Mouse (Mus musculus): ENCODE measurements around the gene Fam222b. TPM values are rescaled to one million over a fixed set of nuclear protein-coding genes. Genes with fewer than 3 reads are reported as not detected.

The Fam222b gene
- polyA plus RNA-seq, 1 experiment from 2014 or later, result 22.1 TPM

- WGBS, result 83% methylated on average over 5 of the region's 5 CpGs
- H3K4me2 ChIP-seq, result no peak overlapping the region
- no peaks in the 10 kb centered on the region for H3K27me3 ChIP-seq
- no peak overlapping the region for H3K9ac ChIP-seq
- no peak overlapping the region for H3K4me3 ChIP-seq
- no peaks in the 10 kb centered on the region for H3K9me3 ChIP-seq (replicated peaks)
- no peak for ATAC-seq
- H3K27ac ChIP-seq, result no peak overlapping the region
- no peaks in the 10 kb centered on the region for H3K4me1 ChIP-seq
- H3K36me3 ChIP-seq (ENCODE audit: poor library complexity, severe bottlenecking), result peaks cover 59% of the 10 kb centered on the region
Measured at GRCm38 (mm10) chr11:78071938-78072337, 22.5 kb upstream of the Fam222b start.

GRCm38 (mm10) chr11:78072425-78073130 is 21.9 kb upstream of the Fam222b start:
- no peak for ATAC-seq
- Histone ChIP-seq H3K27me3 (no peaks in the 10 kb centered on the region), H3K4me3 (no peak overlapping the region), H3K36me3 (ENCODE audit: poor library complexity, severe bottlenecking) (peaks cover 63% of the 10 kb centered on the region), H3K27ac (no peak overlapping the region), H3K9ac (no peak overlapping the region), H3K4me1 (no peaks in the 10 kb centered on the region), H3K4me2 (no peak overlapping the region), H3K9me3 (replicated peaks) (no peaks in the 10 kb centered on the region)
- WGBS, result 28% methylated on average over 6 of the region's 6 CpGs

- no peak overlapping the region for H3K9ac ChIP-seq
- no peaks in the 10 kb centered on the region for H3K9me3 ChIP-seq (replicated peaks)
- H3K4me2 ChIP-seq, result no peak overlapping the region
- no peak overlapping the region for H3K27ac ChIP-seq
- H3K4me1 ChIP-seq, result no peaks in the 10 kb centered on the region
- no peak overlapping the region for H3K4me3 ChIP-seq
- H3K36me3 ChIP-seq (ENCODE audit: poor library complexity, severe bottlenecking), result peaks cover 64% of the 10 kb centered on the region
- no peaks in the 10 kb centered on the region for H3K27me3 ChIP-seq
- WGBS, result 89% methylated on average over 9 of the region's 9 CpGs
- no peak for ATAC-seq
Measured at GRCm38 (mm10) chr11:78073577-78074276, 20.7 kb upstream of the Fam222b start.

DNA sequence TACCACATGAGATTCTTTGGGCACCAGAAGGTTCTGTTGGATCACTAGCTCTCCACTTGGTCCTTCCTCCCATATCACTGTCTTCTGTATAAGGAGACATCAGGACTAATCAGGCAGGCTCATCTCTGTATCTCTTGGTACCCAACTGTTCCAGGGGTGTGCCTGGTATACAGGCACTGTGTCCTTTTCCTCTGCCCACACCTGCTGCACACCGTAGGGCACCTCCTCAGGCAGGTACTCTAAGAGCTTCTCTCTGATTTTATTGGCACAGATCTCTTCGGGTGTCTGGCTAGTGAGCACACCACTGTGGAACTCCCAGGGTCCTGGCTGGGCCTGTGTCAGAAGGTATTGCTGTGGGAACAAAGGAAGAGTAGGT is 20.2 kb upstream of the Fam222b start:
- ATAC-seq, result no peak

DNA sequence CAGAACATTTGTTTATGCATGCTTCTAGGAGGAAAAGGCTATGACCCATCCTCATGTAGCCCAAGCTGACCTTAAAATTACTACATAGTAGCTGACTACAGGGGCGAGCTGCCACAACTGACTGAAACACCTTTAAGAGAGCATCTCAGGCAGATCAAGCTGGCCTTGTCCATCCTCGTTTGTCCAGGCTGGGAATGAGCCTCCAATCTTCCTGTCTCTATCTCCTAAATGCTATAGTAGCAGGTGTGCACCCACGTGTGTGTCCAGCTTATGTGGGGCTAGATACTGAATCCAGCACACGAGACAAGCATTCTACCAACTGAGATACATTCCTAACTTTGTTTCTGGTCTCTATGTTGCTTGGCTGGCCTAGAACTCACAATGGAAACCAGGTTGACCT is 19.8 kb upstream of the Fam222b start:
- H3K36me3 ChIP-seq (ENCODE audit: poor library complexity, severe bottlenecking), result peaks cover 64% of the 10 kb centered on the region
- 88% methylated on average over 4 of the region's 4 CpGs for WGBS

More for the DNA sequence above, 20.2 kb upstream of the Fam222b start:
- no peak overlapping the region for H3K4me3 ChIP-seq
- 93% methylated on average over 2 of the region's 2 CpGs for WGBS
- H3K27me3 ChIP-seq, result no peaks in the 10 kb centered on the region
- H3K9me3 ChIP-seq (replicated peaks), result no peaks in the 10 kb centered on the region
- no peak overlapping the region for H3K9ac ChIP-seq
- H3K4me1 ChIP-seq, result peaks cover 5% of the 10 kb centered on the region
- H3K36me3 ChIP-seq (ENCODE audit: poor library complexity, severe bottlenecking), result peaks cover 64% of the 10 kb centered on the region
- H3K27ac ChIP-seq, result no peak overlapping the region
- H3K4me2 ChIP-seq, result no peak overlapping the region

DNA sequence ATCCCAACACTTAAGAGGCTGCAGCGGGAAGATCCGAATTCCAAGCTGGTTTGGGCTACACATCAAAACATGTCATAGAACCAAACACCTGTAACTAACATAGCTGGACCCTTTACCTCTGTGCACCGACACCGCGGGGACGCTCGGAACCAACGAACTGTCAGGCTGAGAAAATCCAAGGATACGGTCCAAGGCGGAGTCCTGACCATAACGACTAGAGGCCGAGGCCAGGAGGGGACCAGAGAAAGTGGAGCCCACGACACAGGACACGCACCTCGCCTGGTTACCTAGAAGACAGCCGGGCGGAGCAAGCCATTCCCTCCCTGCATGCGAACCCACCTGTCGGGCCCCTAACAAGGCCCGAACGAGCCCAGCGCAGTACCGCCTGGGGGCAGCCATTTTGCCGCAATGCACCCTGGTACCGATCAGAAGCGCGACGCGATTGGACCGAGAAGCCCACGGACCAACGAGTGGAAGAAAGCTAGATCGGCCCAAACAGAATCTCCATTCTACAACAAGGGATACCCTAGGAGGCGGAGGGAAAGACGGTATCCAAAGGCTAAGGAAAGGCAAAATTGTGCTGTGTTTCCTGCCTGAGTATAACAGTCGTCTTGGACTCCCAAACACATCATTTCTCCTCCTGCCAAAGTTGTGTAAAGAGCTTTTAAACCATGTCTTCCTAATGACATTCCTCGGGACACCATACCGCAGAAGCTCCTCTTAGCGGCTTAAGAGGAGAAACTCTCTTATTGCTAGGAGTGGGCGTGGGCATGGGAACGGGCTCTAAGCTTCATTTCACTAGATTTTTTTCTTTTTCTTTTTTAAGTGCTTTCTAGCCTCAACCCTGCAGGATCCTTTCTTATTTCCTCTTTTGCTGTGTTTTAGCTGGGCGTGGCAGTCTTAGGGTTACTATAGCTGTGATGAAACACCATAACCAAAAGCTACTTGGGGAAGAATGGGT is 14.2 kb upstream of the Fam222b start, which contains the start of gene Eral1:
Eral1 (minus strand) TSS at position 423 of the 961 bp plus-strand sequence.
- H3K4me3 ChIP-seq, result peak within 1 kb of the TSS; percentile 75
- peak; percentile 96 for ATAC-seq
- H3K4me1 ChIP-seq, result peaks cover 14% of the 10 kb centered on the region
- peak within 1 kb of the TSS; percentile 54; the same call in 1 of the 2 replicates for H3K27ac ChIP-seq
- H3K4me2 ChIP-seq, result peak within 1 kb of the TSS; percentile 65
- H3K9me3 ChIP-seq (replicated peaks), result no peaks in the 10 kb centered on the region
- WGBS, result 1% methylated on average over 42 of the region's 42 CpGs
- 0 out of 2 replicates have a peak, but pooled peaks cover 17% of the 10 kb centered on the region for H3K27me3 ChIP-seq
- peak within 1 kb of the TSS; percentile 79 for H3K9ac ChIP-seq
- peaks cover 23% of the 10 kb centered on the region for H3K36me3 ChIP-seq (ENCODE audit: poor library complexity, severe bottlenecking)

More for the DNA sequence above, 19.8 kb upstream of the Fam222b start:
- H3K4me1 ChIP-seq, result peaks cover 9% of the 10 kb centered on the region
- no peak overlapping the region for H3K4me2 ChIP-seq
- H3K9ac ChIP-seq, result no peak overlapping the region
- no peaks in the 10 kb centered on the region for H3K9me3 ChIP-seq (replicated peaks)
- no peak overlapping the region for H3K27ac ChIP-seq
- ATAC-seq, result no peak
- no peaks in the 10 kb centered on the region for H3K27me3 ChIP-seq
- H3K4me3 ChIP-seq, result no peak overlapping the region

DNA sequence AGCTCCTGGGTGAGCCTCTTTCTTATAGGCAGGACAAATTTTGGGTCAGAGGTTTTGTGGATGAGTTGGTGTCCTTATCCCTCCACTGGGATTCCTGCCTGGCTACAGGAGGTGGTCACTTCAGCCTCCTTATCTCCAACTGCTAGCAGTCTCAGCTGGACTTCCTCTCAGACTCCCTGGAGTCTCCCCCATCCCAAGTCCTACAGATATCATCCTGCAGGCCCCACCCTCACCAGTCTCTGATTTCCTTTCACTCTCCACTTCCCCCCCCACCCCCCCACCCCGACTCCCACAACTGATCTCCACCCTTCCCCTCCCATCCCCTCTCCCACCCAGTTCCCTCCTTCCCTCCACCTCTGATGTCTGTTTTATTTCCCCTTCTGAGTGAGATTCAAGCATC is 10.9 kb upstream of the Fam222b start:
- Histone ChIP-seq H3K4me3 (no peak overlapping the region), H3K9ac (no peak overlapping the region), H3K4me2 (no peak overlapping the region), H3K36me3 (ENCODE audit: poor library complexity, severe bottlenecking) (no peaks in the 10 kb centered on the region), H3K4me1 (peaks cover 14% of the 10 kb centered on the region), H3K27me3 (0 out of 2 replicates have a peak, but pooled peaks cover 17% of the 10 kb centered on the region), H3K9me3 (replicated peaks) (no peaks in the 10 kb centered on the region), H3K27ac (no peak overlapping the region)
- WGBS, result 67% methylated on average over 1 of the region's 1 CpGs
- ATAC-seq, result no peak

GRCm38 (mm10) chr11:78086925-78087479 is 7.5 kb upstream of the Fam222b start:
- WGBS, result 79% methylated on average over 4 of the region's 4 CpGs
- Histone ChIP-seq H3K9ac (no peak overlapping the region), H3K36me3 (ENCODE audit: poor library complexity, severe bottlenecking) (no peaks in the 10 kb centered on the region)

DNA sequence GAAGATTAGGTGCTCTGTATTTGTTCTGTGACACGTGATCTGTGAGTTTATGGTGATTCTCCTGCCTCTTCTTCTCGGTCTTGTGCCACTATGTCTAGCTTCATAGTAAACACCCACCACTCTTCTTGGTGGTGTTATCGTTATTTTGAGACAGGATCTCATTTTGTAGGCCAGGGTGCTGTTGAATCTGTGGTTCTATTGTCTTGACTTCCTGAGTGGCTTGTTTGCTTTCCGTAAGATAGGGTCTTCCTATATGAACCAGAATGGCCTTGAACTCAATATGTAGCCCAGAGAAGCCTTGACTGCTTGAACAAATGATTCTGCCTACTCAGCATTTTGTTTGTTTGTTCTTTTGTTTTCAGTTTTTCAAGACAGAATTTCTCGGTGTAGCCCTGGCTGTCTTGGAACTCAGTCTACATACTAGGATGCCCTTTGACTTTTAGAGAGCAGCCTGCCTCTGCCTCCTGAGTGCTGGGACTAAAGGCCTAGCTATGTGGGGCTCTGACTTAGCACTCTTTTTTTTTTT is 6.6 kb upstream of the Fam222b start:
- no peak overlapping the region for H3K9ac ChIP-seq
- H3K27ac ChIP-seq, result no peak overlapping the region
- ATAC-seq, result no peak
- H3K27me3 ChIP-seq, result 0 out of 2 replicates have a peak, but pooled peaks cover 10% of the 10 kb centered on the region
- H3K36me3 ChIP-seq (ENCODE audit: poor library complexity, severe bottlenecking), result no peaks in the 10 kb centered on the region
- no peak overlapping the region for H3K4me3 ChIP-seq
- 88% methylated on average over 5 of the region's 5 CpGs for WGBS
- H3K9me3 ChIP-seq (replicated peaks), result no peaks in the 10 kb centered on the region
- no peak overlapping the region for H3K4me2 ChIP-seq
- H3K4me1 ChIP-seq, result no peaks in the 10 kb centered on the region

More at GRCm38 (mm10) chr11:78086925-78087479, 7.5 kb upstream of the Fam222b start:
- no peak overlapping the region for H3K4me2 ChIP-seq
- H3K4me1 ChIP-seq, result no peaks in the 10 kb centered on the region
- H3K9me3 ChIP-seq (replicated peaks), result no peaks in the 10 kb centered on the region
- no peak overlapping the region for H3K4me3 ChIP-seq
- H3K27me3 ChIP-seq, result 0 out of 2 replicates have a peak, but pooled peaks cover 15% of the 10 kb centered on the region
- ATAC-seq, result no peak
- no peak overlapping the region for H3K27ac ChIP-seq

DNA sequence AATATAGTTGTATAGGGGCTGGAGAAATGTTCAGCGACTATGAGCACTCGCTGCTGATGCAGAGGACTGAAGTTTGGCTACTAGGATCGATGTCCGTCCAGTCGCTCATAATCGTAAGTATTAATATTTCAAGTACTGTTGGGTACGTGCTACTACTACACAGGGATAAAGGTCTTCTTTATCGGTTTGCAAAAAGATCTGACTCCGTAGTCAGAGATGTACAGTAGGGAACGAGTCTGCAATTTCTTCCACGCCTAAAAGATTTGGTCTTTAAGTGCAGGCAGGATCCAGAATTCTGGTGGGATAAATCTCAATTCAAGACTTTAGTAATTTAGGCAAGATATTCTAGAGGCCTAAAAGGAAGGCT is 340 bp upstream of the Fam222b start:
- Histone ChIP-seq H3K9me3 (replicated peaks) (no peaks in the 10 kb centered on the region), H3K4me2 (peak overlapping the region; percentile 92), H3K27me3 (no peaks in the 10 kb centered on the region), H3K9ac (peak overlapping the region; percentile 89), H3K4me1 (peaks cover 31% of the 10 kb centered on the region), H3K36me3 (ENCODE audit: poor library complexity, severe bottlenecking) (no peaks in the 10 kb centered on the region; the same call in 1 of the 2 replicates), H3K27ac (peak overlapping the region; percentile 67), H3K4me3 (peak overlapping the region; percentile 85)
- ATAC-seq, result peak; percentile 30
- WGBS, result 56% methylated on average over 11 of the region's 11 CpGs

DNA sequence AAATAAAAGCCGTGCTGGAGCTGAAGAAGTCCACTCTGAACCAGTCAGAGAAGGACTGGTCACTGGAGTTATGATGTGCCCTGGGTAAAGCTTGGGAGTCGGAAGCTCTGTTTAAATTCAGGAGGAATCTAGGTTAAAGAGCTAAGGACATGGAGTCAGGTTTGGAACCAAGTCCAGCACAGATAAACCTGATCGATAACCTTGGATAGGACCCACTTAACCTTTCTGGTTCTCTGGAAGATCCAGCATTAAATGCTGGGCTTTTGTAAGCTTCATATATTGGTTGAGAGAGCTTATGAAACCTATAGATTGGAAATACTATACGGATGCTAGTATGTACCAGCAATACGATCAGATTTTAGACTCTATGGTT is 670 bp downstream of the Fam222b start:
- WGBS, result 28% methylated on average over 5 of the region's 5 CpGs
- Histone ChIP-seq H3K4me2 (peak overlapping the region; percentile 92), H3K36me3 (ENCODE audit: poor library complexity, severe bottlenecking) (peaks cover 5% of the 10 kb centered on the region; the same call in 1 of the 2 replicates), H3K27ac (peak overlapping the region; percentile 67; the same call in 1 of the 2 replicates), H3K9ac (peak overlapping the region; percentile 89), H3K4me3 (peak overlapping the region; percentile 85), H3K4me1 (peaks cover 31% of the 10 kb centered on the region), H3K27me3 (no peaks in the 10 kb centered on the region), H3K9me3 (replicated peaks) (no peaks in the 10 kb centered on the region)
- no peak for ATAC-seq
